Mouse (Mus musculus): ENCODE results near the gene Olfr96.
"Not testable (repeated sequence)": the region's sequence is repeated elsewhere in the genome, so short reads cannot be mapped to it uniquely, and the experiment has no call there.

The Olfr96 gene

DNA sequence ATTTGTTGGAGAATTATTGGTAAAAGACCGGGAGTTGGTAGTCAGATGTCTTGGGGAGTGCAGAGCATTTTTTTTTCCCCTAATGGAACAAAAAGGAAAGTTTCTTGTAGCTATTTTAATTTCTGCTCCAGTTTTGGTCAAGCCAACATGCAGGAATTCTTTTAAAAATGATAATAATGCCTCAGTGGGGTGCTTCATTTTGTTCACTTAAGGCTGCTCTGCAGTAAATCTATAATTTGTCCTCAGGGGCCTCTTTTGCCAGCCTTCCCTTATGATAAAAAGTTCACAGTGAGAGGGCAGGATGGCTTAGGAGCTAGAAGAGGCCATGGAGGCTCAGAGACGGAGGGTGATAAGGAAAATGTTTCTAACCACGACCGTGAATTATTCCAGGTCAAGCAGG lies at the start of gene Olfr96:
Gene Olfr96, plus strand, starts transcription at position 301 of the 400 bp plus-strand sequence.
- DNase-seq: no peak

DNA sequence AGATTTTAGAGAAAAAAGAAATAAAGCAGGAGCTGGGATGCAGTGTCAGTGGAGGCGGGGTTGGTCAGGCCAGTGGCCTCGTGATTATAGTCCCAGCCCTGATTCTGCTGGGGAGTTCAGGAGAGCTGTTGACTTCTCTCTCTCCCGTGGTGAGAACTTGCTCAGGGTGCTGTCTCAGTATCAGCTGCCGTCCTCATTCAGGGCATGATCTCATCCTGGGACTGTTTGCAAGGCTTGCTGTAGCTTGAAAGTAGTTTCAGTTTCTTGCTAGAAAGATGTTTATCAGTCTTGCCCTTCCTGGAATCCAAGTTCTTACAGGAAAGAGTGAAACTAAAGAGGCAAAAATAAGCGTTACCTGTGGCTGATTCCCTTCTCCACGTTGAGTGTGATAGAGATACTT lies 34.5 kb upstream of the Olfr96 start:
- DNase-seq: no peak

GRCm38 (mm10) chr17:37190711-37191110 lies 29.2 kb upstream of the Olfr96 start:
- DNase-seq: peak; percentile 65

DNA sequence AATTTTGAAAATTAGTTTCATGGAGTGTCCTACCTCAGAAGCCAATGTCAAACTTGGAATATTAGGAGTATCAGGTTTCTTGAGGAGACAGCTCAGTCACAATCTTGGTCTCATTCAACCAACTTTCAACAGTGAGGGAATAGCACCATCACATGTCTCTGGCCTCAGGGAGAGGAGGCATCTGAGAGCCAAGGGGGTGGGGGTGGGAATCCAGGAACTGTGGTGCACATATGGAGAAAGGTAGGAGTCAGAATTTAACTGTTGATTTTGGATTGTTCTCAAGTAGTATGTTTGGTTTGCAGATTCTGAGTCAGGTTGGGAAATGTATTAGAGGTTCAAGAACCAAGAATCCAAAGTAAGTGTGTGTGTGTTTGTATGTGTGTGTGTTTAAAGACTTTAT lies 26.9 kb upstream of the Olfr96 start:
- no peak for DNase-seq

DNA sequence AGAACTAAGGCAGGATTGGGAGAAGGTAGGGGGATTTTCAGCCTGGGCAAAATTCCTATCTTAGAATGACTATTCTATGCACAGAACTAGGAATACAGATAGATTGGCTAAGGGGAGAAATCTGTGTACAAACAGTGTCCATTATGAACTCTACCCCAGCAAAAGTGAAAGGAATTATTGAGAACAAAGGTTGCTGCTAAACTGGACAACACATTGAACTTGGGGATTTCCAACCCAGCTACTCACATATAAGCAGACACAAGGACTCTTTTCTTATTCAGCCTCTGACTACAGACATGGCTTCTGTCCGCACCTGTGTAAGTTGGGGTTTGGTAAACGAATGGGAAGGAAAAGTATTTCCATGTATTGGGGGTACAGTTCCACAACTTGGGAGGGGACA lies 26.3 kb upstream of the Olfr96 start, which contains the start of gene Ubd:
Gene Ubd, plus strand, starts transcription at position 237 of the 400 bp plus-strand sequence.
- no peak for DNase-seq

- DNase-seq: no peak
Measured at GRCm38 (mm10) chr17:37194782-37195181, 25.2 kb upstream of the Olfr96 start.

DNA sequence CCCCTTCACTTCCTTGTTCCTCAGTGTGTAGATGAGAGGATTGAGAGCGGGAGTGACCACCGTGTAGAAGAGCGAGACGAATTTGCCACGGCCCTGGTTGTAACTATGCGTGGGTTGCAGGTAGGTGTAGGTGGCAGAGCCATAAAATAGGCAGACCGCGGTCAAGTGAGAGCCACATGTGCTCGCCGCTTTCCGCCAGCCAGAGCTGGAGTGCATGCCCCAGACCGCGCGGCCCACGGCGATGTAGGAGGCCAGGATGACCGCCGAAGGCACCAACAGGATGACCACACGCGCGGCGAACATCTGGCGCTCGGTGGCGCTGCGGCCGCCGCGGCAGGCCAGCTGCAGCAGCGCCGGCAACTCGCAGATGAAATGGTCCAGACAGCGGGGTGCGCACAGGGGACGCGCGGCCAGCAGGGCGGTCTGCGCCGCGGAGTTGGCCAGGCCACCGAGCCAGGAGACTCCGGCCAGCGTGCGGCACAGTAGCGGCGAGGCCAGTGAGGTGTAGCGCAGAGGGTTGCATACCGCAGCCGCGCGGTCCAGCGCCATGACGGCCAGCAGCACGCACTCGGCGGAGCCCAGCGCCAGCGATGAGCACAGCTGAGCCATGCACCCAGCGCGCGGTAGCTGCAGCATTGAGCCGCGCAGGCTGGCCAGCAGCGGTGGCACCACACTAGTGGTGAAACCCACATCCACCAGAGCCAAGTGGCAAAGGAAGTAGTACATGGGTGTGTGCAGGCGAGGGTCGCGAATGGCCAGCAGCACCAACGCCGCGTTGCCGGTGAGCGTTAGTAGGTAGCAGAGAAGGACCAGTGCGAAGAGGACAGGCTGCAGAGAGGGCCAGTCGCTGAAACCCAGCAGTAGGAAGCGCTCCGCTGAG lies 22.9 kb upstream of the Olfr96 start:
- DNase-seq: no peak

DNA sequence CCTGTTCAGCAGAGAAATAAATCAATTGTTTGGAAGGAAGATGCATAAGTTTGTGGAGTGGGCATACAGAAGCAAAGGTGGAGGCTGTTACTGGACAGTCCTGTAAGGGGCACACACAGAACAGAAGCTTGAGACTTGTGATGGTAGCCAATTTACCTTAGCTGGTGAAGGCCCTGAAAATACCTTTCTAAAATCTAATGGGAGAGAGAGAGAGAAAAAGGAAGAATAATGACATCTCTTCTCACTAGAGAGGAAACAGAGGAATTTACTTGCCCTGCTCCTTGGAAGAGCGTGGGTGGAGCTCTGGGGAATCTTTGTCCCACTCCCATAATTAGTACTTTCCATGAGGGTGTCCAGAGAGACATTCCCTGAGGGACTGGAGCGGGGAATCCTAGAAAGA lies 19.1 kb upstream of the Olfr96 start, which contains the start of gene Olfr94:
Gene Olfr94, minus strand, starts transcription at position 101 of the 400 bp plus-strand sequence.
- DNase-seq: no peak

DNA sequence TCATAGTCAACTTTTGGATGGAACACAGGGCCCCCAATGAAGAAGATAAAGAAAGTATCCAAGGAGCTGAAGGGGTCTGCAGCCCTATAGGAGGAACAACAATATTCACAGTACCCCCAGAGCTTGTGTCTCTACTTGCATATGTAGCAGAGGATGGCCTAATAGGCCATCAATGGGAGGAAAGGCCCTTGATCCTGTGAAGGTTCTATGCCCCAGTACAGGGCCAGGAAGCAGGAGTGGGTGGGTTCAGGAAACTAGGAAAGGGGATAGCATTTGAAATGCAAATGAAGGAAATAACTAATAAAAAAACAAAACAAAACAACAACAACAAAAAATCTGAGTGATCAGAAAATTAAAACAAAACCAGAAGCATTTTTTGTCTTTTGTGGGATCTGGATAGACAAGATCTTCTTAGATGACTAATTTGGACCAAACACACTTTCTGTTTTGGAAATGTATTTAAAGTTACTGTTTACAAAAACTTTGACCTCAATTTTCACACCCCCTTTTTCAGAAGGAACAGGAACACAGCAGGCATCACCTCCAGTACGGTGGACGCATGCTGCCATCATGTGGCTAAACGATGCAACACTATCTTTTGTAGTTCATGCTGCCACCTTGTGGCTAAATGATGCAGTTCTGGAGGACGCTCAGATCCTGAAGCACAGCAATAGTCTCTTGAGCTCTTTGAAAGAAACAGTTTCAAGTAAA lies 16.6 kb upstream of the Olfr96 start:
- DNase-seq: peak; percentile 84

GRCm38 (mm10) chr17:37203917-37204236 lies 16.1 kb upstream of the Olfr96 start:
- no peak for DNase-seq

- no peak for DNase-seq
Measured at GRCm38 (mm10) chr17:37210884-37211768, 8.8 kb upstream of the Olfr96 start.

- no peak for DNase-seq
Measured at GRCm38 (mm10) chr17:37213018-37213417, 6.9 kb upstream of the Olfr96 start, which contains the start of gene Olfr95. Gene Olfr95 (minus strand): TSS chr17:37213118.

DNA sequence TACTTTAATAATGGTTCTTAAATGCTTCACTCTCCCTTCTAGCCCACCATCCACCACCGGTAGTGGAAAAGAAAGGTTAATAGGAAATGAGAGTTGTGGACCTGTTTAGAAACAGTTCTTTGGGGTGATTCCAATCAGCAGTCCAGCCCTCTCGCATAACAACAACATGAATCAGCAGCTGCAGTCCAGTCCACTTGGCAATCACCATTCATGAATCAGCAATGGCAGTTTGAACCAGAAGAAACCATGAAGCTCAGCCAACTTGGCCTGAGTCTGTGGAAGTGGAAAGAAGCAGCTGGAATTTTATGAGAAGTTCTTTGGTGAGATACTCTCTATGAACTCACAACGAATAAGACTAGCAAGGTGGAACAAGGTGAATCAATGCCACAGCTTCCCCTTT lies 1.5 kb upstream of the Olfr96 start:
- no peak for DNase-seq

DNA sequence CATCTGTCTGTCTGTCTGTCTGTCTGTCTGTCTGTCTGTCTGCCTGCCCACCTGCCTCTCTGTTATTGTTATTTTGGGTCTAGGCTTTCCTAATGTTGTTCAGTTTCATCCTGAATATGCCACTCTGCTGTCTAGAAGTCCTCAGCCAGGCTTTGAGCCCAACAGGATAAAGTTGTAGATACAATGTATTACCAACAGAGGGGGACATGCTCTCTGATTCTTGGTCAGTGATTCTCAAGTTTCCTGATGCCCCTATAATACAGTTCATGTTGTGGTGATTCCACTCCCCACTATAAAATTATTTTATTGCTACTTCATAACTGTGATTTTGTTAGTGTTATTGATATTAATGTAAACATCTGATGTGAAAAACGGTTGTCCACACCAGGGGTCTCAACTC lies 1.9 kb downstream of the Olfr96 start:
- DNase-seq: no peak

DNA sequence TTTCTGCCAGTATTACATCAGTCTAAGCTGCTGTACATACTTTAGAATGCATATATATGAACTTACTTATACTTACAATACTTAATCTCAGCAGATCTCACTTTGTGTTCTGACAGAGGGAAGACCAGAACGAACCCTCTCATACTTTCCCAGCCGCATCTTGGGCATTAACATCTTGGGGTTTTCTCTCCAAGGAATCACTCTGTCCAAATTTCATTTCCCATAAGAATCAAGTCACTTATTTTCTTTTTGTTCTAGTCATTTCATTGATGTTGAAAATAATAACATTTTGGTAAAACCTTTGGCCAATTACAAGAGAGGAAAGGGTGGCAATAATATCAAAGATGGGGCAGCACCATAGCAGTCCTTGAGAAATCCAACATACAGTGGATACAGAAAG lies 17.3 kb downstream of the Olfr96 start, which contains the start of gene Olfr97:
Gene Olfr97, minus strand, starts transcription at position 101 of the 400 bp plus-strand sequence.
- DNase-seq: not testable (repeated sequence)

GRCm38 (mm10) chr17:37242198-37242597 lies 22.3 kb downstream of the Olfr96 start:
- no peak for DNase-seq

DNA sequence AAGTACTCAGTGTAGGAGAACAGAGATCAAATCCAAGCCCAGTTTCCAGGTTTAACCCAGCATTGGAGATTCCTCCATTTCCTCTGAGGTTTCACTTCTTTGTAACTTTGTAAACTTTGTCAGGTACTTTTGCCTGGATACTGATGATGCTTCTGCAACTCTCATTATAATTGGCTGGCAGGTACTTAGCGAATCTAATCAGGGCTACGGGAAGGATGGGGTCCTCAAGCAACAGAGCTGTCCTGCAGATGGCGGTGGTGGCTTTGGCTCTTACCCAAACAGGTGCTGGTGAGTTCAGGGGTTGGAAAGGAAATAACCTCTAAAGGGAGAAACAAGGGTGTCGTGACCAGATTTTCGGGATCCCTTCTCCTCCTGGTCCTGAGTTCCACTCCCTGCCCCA lies 26.8 kb downstream of the Olfr96 start:
- peak; percentile 49 for DNase-seq

DNA sequence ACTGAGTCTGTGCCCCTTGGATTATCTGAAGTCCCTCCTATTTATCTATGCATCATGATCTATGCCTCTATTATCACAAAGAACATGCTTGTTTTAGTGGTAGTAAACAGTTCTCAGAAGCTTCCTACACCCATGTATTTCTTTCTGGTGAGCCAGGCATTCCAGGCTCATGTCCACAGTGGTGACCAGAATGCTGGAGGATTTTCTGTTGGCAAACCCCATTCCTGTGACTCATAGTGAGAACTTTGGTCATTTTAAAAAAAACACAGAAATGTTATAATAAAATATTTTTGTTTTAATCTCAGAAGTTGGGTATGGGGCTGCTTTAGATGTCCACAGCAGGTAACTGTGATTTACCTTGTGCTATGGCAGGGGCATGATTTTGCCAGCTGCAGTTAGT lies 29.5 kb downstream of the Olfr96 start:
- DNase-seq: no peak

GRCm38 (mm10) chr17:37250544-37250943 lies 30.6 kb downstream of the Olfr96 start:
- peak; percentile 21 for DNase-seq

DNA sequence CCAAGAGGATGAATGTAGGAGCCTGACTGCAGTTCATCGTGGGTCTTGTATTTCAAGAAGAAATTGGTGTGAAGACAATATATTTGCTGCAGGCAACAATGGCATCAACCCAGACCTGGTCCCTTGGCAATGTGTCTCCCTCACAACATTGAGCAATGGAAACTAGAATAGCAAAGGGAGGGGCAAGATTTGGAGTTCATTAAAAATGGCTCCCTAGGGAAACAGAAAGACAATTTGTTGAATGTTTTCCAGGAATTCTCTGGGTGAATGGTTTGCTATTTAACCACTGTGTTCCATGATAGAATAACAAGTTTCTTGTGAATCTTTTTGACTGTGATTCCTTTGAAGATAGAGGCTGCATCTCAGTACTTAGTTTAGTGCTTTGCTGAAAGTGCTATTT lies 43.7 kb downstream of the Olfr96 start, which contains the start of gene Olfr98:
Gene Olfr98, minus strand, starts transcription at position 124 of the 400 bp plus-strand sequence.
- no peak for DNase-seq

GRCm38 (mm10) chr17:37270058-37270701 lies 50.2 kb downstream of the Olfr96 start, which contains the start of gene H2-M3:
Gene H2-M3 (plus strand): TSS chr17:37270220.
- DNase-seq: peak; percentile 95

GRCm38 (mm10) chr17:37270702-37271092 lies 50.8 kb downstream of the Olfr96 start:
- DNase-seq: peak; percentile 56
